Mouse (Mus musculus) CD4-positive, CD25-positive, alpha-beta regulatory T cell, adult 2 months (primary cell): ENCODE results near the gene Gm10377.
"Not testable (repeated sequence)": the region's sequence is repeated elsewhere in the genome, so short reads cannot be mapped to it uniquely, and the experiment has no call there.

Experiments
- DNase-seq: peaks from one replicate; pipeline ENCODE4 v3.0.0-alpha.2; 2012; ENCODE audit warnings: low read depth, low spot score

Gm10377 gene

DNA sequence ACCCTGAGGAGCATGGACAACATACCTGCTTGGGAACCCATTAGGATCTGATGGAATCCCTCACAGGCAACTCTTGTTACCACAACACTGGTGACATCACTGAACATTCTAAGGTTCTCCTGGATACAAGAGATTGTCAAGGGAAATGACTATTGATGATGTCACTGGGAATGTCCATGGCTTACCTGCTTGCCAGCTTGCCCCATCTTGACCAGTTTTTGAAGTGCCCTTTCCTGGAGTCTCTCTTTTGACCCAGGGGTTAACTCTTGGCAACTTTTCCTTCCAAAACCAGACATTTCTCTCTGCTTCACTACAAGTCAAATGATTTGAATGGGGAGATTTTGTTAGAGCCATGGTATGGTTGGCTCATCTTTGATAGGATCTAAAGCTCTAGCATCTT lies at the start of gene Gm10377:
Gene Gm10377 (minus strand): TSS at position 101 of the 400 bp plus-strand sequence.
- not testable (repeated sequence) for DNase-seq

DNA sequence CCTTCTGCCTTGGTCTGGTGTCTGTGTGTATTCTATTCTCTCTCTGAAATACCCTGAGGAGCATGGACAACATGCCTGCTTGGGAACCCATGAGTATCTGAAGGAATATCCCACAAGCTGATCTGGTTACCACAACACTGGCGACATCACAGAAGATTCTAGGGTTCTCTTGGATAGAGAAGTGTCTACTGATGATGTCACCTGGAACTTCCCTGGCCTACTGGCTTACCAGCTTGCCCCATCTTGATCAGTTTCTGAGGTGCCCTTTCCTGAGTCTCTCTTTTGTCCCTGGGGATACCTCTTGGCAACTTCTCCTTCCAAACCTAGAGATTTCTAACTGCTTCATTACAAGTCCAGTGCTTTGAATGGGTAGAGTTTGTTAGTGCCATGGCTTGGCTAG lies 29.1 kb downstream of the Gm10377 start, which contains the start of gene Gm3015:
Gene Gm3015 (minus strand): TSS at position 101 of the 400 bp plus-strand sequence.
- DNase-seq, result not testable (repeated sequence)
